Mouse (Mus musculus) testis, adult 2 months (tissue): Measurements from ENCODE around the gene Hook2. TPM values are rescaled to one million over a fixed set of nuclear protein-coding genes. Genes with fewer than 3 reads are reported as not detected.

ENCODE experiments used
- H3K27ac ChIP-seq: fragments of 200-500 bp; 2 replicates; pipeline ENCODE4 v1.5.1; 2012; ENCODE audit warnings: low read depth, low read length; ENCODE audit not compliant: control insufficient read depth, insufficient read depth
- H3K27me3 ChIP-seq: fragments of 200-500 bp; 2 replicates; pipeline ENCODE4 v1.6.1; 2012; ENCODE audit warnings: mild to moderate bottlenecking, low read length, moderate library complexity; ENCODE audit not compliant: control insufficient read depth, insufficient read depth
- H3K36me3 ChIP-seq: fragments of 200-500 bp; 2 replicates; pipeline ENCODE4 v1.6.1; 2012; ENCODE audit warnings: mild to moderate bottlenecking, low read length; ENCODE audit not compliant: control insufficient read depth, insufficient read depth
- H3K4me1 ChIP-seq: fragments of 200-500 bp; 2 replicates; pipeline ENCODE4 v1.6.1; 2012; ENCODE audit warnings: low read length; ENCODE audit not compliant: control insufficient read depth, insufficient read depth
- H3K4me3 ChIP-seq: fragments of 200-500 bp; 2 replicates; pipeline ENCODE4 v1.5.1; 2012; ENCODE audit warnings: low read depth, mild to moderate bottlenecking, low read length, moderate library complexity, mixed read lengths; ENCODE audit not compliant: control insufficient read depth
- CTCF ChIP-seq: fragments of 200-500 bp; IDR thresholded peaks from 2 replicates; pipeline ENCODE4 v1.5.1; 2012; ENCODE audit warnings: low read depth, mild to moderate bottlenecking, inconsistent platforms, low read length, moderate library complexity; ENCODE audit not compliant: control insufficient read depth, insufficient read depth, insufficient replicate concordance
- POLR2A ChIP-seq: fragments of 200-500 bp; IDR thresholded peaks from 2 replicates; pipeline ENCODE4 v1.6.1; 2012; ENCODE audit warnings: low read depth, mild to moderate bottlenecking, inconsistent platforms, low read length, moderate library complexity; ENCODE audit not compliant: control insufficient read depth
- polyA plus RNA-seq: library from polyadenylated mRNA; depleted of rRNA; stranded (reverse); fragments of >200 nt; gene quantifications from 2 replicates; pipeline ENCODE4 v1.2.3, GENCODE M21; 2012

Hook2 gene
- polyA plus RNA-seq, 1 experiment = 55.4 TPM

GRCm38 (mm10) chr8:84973803-84974542, 16.4 kb upstream of the Hook2 start:
- Histone ChIP-seq H3K36me3 (no peaks in the 10 kb centered on the region), H3K4me1 (peaks cover 46% of the 10 kb centered on the region), H3K27ac (no peak overlapping the region), H3K27me3 (no peaks in the 10 kb centered on the region; the same call in 1 of the 2 replicates), H3K4me3 (no peak overlapping the region)
- TF ChIP-seq POLR2A = no peak
- no peak for TF ChIP-seq CTCF

- no peaks in the 10 kb centered on the region for H3K36me3 ChIP-seq
- H3K27me3 ChIP-seq = no peaks in the 10 kb centered on the region; the same call in 1 of the 2 replicates
- TF ChIP-seq POLR2A = no peak
- no peak for TF ChIP-seq CTCF
- H3K27ac ChIP-seq = no peak overlapping the region
- H3K4me1 ChIP-seq = peaks cover 47% of the 10 kb centered on the region
- H3K4me3 ChIP-seq = no peak overlapping the region
Measured at GRCm38 (mm10) chr8:84974543-84975142, 15.8 kb upstream of the Hook2 start.

DNA sequence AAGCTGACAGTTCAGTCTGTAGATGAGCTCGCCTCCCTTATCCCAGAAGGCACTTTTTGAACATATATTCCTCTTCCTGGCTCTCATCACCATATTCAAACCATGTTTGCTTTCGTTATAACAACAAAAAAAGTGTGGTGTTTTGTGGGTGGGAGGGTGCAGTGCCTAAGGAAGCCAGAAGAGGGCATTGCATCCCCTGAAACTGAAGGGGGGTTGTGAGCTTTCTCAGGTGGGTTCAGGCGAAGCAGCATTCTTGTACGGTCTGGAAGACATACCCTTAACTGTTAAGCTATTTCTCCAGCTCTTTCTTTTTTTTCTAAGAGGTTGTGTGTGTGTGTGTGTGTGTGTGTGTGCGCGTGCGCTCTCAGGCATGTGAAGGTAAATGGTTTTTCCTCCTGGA, 15.0 kb upstream of the Hook2 start:
- H3K36me3 ChIP-seq = no peaks in the 10 kb centered on the region
- H3K4me3 ChIP-seq = no peak overlapping the region; the same call in 1 of the 2 replicates
- H3K27me3 ChIP-seq = no peaks in the 10 kb centered on the region; the same call in 1 of the 2 replicates
- TF ChIP-seq POLR2A (no peak), CTCF (peak; percentile 57; the same call in 1 of the 2 replicates)
- H3K27ac ChIP-seq = peak overlapping the region; percentile 74
- peaks cover 48% of the 10 kb centered on the region for H3K4me1 ChIP-seq

DNA sequence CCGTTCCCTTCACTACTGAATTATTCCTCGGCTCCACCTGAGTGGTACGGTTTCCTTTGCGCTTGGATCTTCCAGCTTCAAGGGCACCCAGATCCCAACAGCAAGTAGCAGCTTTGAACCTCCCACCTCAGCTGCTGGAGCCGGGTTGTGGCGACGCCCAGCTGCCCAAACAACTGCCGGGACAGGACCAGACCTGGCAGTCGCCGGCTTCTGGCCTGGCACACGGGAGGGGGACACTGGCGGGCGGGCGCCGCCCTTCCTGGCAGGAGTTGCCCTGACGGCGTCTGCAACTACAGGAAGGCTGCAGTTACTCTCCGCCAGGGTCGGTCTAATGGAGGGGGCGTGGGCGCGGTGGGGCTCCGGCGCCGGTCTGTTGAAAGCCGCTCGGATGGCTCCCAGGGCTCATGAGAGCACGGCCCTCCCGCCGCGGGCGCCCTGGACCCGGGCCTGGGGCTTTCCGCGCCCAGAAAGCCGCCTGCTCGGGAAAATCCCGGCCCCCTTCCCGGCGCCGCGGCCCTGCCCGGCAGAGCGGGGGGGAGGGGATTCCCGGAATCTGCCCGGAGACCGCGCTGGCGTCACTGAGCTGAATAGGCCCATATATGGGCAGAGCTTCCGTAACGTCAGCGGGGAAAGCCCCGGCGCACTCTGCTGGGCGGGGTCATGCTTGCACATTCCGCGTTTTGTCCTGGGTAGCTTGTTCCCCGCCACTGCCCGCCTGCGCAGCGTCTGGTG, 14.2 kb upstream of the Hook2 start:
- Histone ChIP-seq H3K27me3 (no peaks in the 10 kb centered on the region; the same call in 1 of the 2 replicates), H3K4me3 (peak overlapping the region; percentile 80), H3K36me3 (no peaks in the 10 kb centered on the region), H3K27ac (peak overlapping the region; percentile 74), H3K4me1 (peaks cover 54% of the 10 kb centered on the region)
- peak; percentile 68 for TF ChIP-seq POLR2A
- TF ChIP-seq CTCF = no peak

DNA sequence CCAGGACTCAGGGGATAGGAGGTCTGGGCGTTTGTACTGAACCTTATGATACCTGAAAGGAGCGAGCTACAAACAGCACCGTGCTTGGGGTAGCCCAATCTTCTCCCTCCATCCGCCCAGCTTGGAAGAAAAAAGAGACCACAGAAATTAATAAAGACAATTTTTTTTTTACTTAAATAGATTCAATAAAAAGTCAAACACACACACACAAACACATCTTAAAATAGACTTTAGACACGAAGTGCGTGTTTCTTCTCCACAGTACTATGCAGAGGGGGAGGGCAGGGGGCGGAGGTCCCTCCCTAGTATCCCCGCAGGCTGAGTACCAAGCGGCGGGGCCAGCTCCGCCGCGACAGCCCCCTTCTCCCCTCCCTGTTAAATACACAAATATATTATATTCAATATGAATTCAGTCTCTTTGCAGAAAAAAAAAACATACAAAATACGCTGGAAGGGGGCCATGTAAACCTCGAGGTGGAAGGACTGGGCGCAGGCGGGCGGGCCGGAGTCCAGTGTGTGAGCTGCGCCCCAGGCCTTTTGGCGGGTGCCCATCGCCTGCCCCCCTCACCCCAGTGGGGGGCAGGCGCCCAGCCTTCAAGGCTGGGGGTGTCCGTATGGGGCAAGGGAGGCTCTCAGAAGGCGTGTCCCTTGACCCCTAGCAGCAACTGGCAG, 13.5 kb upstream of the Hook2 start:
- Histone ChIP-seq H3K27ac (peak overlapping the region; percentile 82), H3K4me1 (peaks cover 57% of the 10 kb centered on the region), H3K27me3 (no peaks in the 10 kb centered on the region; the same call in 1 of the 2 replicates), H3K36me3 (no peaks in the 10 kb centered on the region), H3K4me3 (peak overlapping the region; percentile 80)
- TF ChIP-seq CTCF (no peak), POLR2A (no peak; the same call in 1 of the 2 replicates)

GRCm38 (mm10) chr8:84977435-84978247, 12.8 kb upstream of the Hook2 start:
- Histone ChIP-seq H3K36me3 (no peaks in the 10 kb centered on the region), H3K4me1 (peaks cover 59% of the 10 kb centered on the region), H3K27me3 (no peaks in the 10 kb centered on the region; the same call in 1 of the 2 replicates), H3K27ac (peak overlapping the region; percentile 82), H3K4me3 (peak overlapping the region; percentile 80)
- 0 out of 2 replicates have a peak, but pooled peaks have one; percentile 44 for TF ChIP-seq POLR2A
- no peak for TF ChIP-seq CTCF
